Mouse (Mus musculus) neural tube, embryonic 12.5 days (tissue): ENCODE measurements around the gene Lhx9. TPM values are rescaled to one million over a fixed set of nuclear protein-coding genes. Genes with fewer than 3 reads are reported as not detected.
"Not testable (repeated sequence)": the region's sequence is repeated elsewhere in the genome, so short reads cannot be mapped to it uniquely, and the experiment has no call there.

Experiments
- ATAC-seq: fragments of 200-750 bp; cut with Nextera tagmentation; 2 replicates; pipeline ENCODE4 v1.8.0; 2017; ENCODE audit warnings: low read depth, mild to moderate bottlenecking, moderate TSS enrichment, moderate library complexity; ENCODE audit not compliant: low FRiP score
- H3K27ac ChIP-seq: fragments of 300-500 bp; sonication (generic); 2 replicates; pipeline ENCODE4 v1.5.1; 2016
- H3K27me3 ChIP-seq: fragments of 300-500 bp; sonication (generic); replicated peaks from 2 replicates; pipeline ENCODE4 v1.6.1; 2016; ENCODE audit warnings: mild to moderate bottlenecking
- H3K36me3 ChIP-seq: fragments of 300-500 bp; sonication (generic); 2 replicates; pipeline ENCODE4 v1.6.1; 2016; ENCODE audit warnings: mild to moderate bottlenecking
- H3K4me1 ChIP-seq: fragments of 300-500 bp; sonication (generic); 2 replicates; pipeline ENCODE4 v1.6.1; 2016
- H3K4me2 ChIP-seq: fragments of 300-500 bp; sonication (generic); replicated peaks from 2 replicates; pipeline ENCODE4 v1.6.1; 2016; ENCODE audit warnings: mild to moderate bottlenecking
- H3K4me3 ChIP-seq: fragments of 300-500 bp; sonication (generic); 2 replicates; pipeline ENCODE4 v1.5.1; 2016
- H3K9ac ChIP-seq: fragments of 300-500 bp; sonication (generic); 2 replicates; pipeline ENCODE4 v1.6.1; 2016; ENCODE audit warnings: mild to moderate bottlenecking
- H3K9me3 ChIP-seq: fragments of 300-500 bp; sonication (generic); 2 replicates; pipeline ENCODE4 v1.6.1; 2016; ENCODE audit warnings: mild to moderate bottlenecking
- WGBS: fragments of 180-500 bp; shearing (Covaris S2); methylation state at CpG from one replicate; pipeline ENCODE4 v1.1.7; 2016; 5-methylcytosine and 5-hydroxymethylcytosine counted together
- polyA plus RNA-seq: library from polyadenylated mRNA; unstranded; fragments of >200 nt; fragmentation: Nextera tagmentation; extraction: Ambion mirVana; gene quantifications from 2 replicates; pipeline ENCODE4 v1.2.1, GENCODE M21; 2016

Lhx9 gene
- 6.6 and 9.0 TPM in 2 replicates for polyA plus RNA-seq

GRCm38 (mm10) chr1:138848511-138849109 lies at the start of gene Lhx9:
Gene Lhx9 (minus strand): TSS chr1:138848577.
- no peaks in the 10 kb centered on the region for H3K36me3 ChIP-seq
- H3K27me3 ChIP-seq, result peaks cover 72% of the 10 kb centered on the region
- peak within 1 kb of the TSS; percentile 25; the same call in 1 of the 2 replicates for H3K4me3 ChIP-seq
- peak within 1 kb of the TSS; percentile 52 for H3K4me2 ChIP-seq
- H3K9ac ChIP-seq, result no peak within 1 kb of the TSS
- peak; percentile 46 for ATAC-seq
- no peaks in the 10 kb centered on the region for H3K9me3 ChIP-seq
- under 1% methylated on average over 33 of the region's 33 CpGs for WGBS
- peaks cover 23% of the 10 kb centered on the region for H3K4me1 ChIP-seq
- H3K27ac ChIP-seq, result no peak within 1 kb of the TSS

GRCm38 (mm10) chr1:138896088-138896487 lies 47.7 kb upstream of the Lhx9 start:
- H3K4me2 ChIP-seq, result no peak overlapping the region
- no peak overlapping the region for H3K9ac ChIP-seq
- no peaks in the 10 kb centered on the region for H3K27me3 ChIP-seq
- no peak overlapping the region for H3K27ac ChIP-seq
- ATAC-seq, result no peak
- no peak overlapping the region for H3K4me3 ChIP-seq
- 84% methylated on average over 3 of the region's 3 CpGs for WGBS
- no peaks in the 10 kb centered on the region for H3K4me1 ChIP-seq
- no peaks in the 10 kb centered on the region for H3K36me3 ChIP-seq
- H3K9me3 ChIP-seq, result no peaks in the 10 kb centered on the region

- WGBS, result 96% methylated on average over 14 of the region's 14 CpGs
- Histone ChIP-seq H3K9me3 (no peaks in the 10 kb centered on the region), H3K27me3 (no peaks in the 10 kb centered on the region), H3K4me1 (no peaks in the 10 kb centered on the region), H3K27ac (no peak overlapping the region), H3K36me3 (no peaks in the 10 kb centered on the region), H3K4me2 (no peak overlapping the region), H3K9ac (no peak overlapping the region), H3K4me3 (no peak overlapping the region)
- no peak for ATAC-seq
Observed at GRCm38 (mm10) chr1:138877470-138878254, 29.3 kb upstream of the Lhx9 start.

- Histone ChIP-seq H3K4me2 (no peak overlapping the region), H3K27me3 (no peaks in the 10 kb centered on the region), H3K9ac (no peak overlapping the region), H3K9me3 (no peaks in the 10 kb centered on the region), H3K4me3 (no peak overlapping the region), H3K4me1 (no peaks in the 10 kb centered on the region), H3K36me3 (no peaks in the 10 kb centered on the region), H3K27ac (no peak overlapping the region)
- ATAC-seq, result no peak
- WGBS, result 79% methylated on average over 16 of the region's 16 CpGs
Observed at GRCm38 (mm10) chr1:138876371-138877045, 28.1 kb upstream of the Lhx9 start.

- under 1% methylated on average over 56 of the region's 79 CpGs for WGBS
- not testable (repeated sequence) for H3K36me3 ChIP-seq, H3K9me3 ChIP-seq, H3K4me1 ChIP-seq, H3K27me3 ChIP-seq, H3K27ac ChIP-seq
- Histone ChIP-seq H3K4me3 (peak within 1 kb of the TSS; percentile 36), H3K9ac (0 out of 2 replicates have a peak within 1 kb of the TSS, but pooled peaks have one; percentile 33), H3K4me2 (peak within 1 kb of the TSS; percentile 40)
- ATAC-seq, result peak; percentile 100
Observed at GRCm38 (mm10) chr1:138856101-138856950, 7.9 kb upstream of the Lhx9 start, which contains the start of gene 2310009B15Rik. Gene 2310009B15Rik (minus strand): TSS chr1:138856852.

GRCm38 (mm10) chr1:138850823-138851222 lies 2.4 kb upstream of the Lhx9 start:
- Histone ChIP-seq H3K4me2 (no peak overlapping the region), H3K4me1 (peaks cover 15% of the 10 kb centered on the region), H3K27me3 (peaks cover 50% of the 10 kb centered on the region), H3K36me3 (no peaks in the 10 kb centered on the region), H3K4me3 (no peak overlapping the region), H3K9ac (no peak overlapping the region), H3K9me3 (no peaks in the 10 kb centered on the region), H3K27ac (no peak overlapping the region)
- no peak for ATAC-seq
- WGBS, result 77% methylated on average over 1 of the region's 1 CpGs

- H3K36me3 ChIP-seq, result no peaks in the 10 kb centered on the region
- peaks cover 15% of the 10 kb centered on the region for H3K4me1 ChIP-seq
- H3K27ac ChIP-seq, result no peak overlapping the region
- 13% methylated on average over 4 of the region's 4 CpGs for WGBS
- no peaks in the 10 kb centered on the region for H3K9me3 ChIP-seq
- H3K9ac ChIP-seq, result no peak overlapping the region
- peaks cover 57% of the 10 kb centered on the region for H3K27me3 ChIP-seq
- no peak overlapping the region for H3K4me3 ChIP-seq
- ATAC-seq, result no peak
- H3K4me2 ChIP-seq, result no peak overlapping the region
Observed at GRCm38 (mm10) chr1:138850161-138850539, 1.8 kb upstream of the Lhx9 start.

GRCm38 (mm10) chr1:138849531-138850160 lies 1.3 kb upstream of the Lhx9 start:
- WGBS, result 2% methylated on average over 8 of the region's 8 CpGs
- Histone ChIP-seq H3K4me2 (no peak overlapping the region), H3K36me3 (no peaks in the 10 kb centered on the region), H3K4me1 (peaks cover 15% of the 10 kb centered on the region), H3K27ac (no peak overlapping the region), H3K9ac (no peak overlapping the region), H3K4me3 (no peak overlapping the region), H3K9me3 (no peaks in the 10 kb centered on the region), H3K27me3 (peaks cover 62% of the 10 kb centered on the region)
- ATAC-seq, result no peak

- Histone ChIP-seq H3K4me3 (peak overlapping the region; percentile 25; the same call in 1 of the 2 replicates), H3K36me3 (no peaks in the 10 kb centered on the region), H3K4me1 (peaks cover 27% of the 10 kb centered on the region), H3K4me2 (peak overlapping the region; percentile 52), H3K9ac (no peak overlapping the region), H3K9me3 (no peaks in the 10 kb centered on the region), H3K27ac (no peak overlapping the region), H3K27me3 (peaks cover 78% of the 10 kb centered on the region)
- 1% methylated on average over 16 of the region's 16 CpGs for WGBS
- ATAC-seq, result peak; percentile 19
Observed at GRCm38 (mm10) chr1:138848026-138848425, 351 bp downstream of the Lhx9 start.

- Histone ChIP-seq H3K27ac (no peak overlapping the region), H3K36me3 (no peaks in the 10 kb centered on the region), H3K9ac (no peak overlapping the region), H3K4me1 (peaks cover 32% of the 10 kb centered on the region), H3K27me3 (peaks cover 86% of the 10 kb centered on the region), H3K4me3 (no peak overlapping the region), H3K9me3 (no peaks in the 10 kb centered on the region), H3K4me2 (peak overlapping the region; percentile 30)
- 1% methylated on average over 21 of the region's 21 CpGs for WGBS
- no peak for ATAC-seq
Observed at GRCm38 (mm10) chr1:138847146-138847545, 1.2 kb downstream of the Lhx9 start.

GRCm38 (mm10) chr1:138846581-138846980 lies 1.8 kb downstream of the Lhx9 start:
- H3K4me1 ChIP-seq, result peaks cover 37% of the 10 kb centered on the region

More at GRCm38 (mm10) chr1:138846581-138846980, 1.8 kb downstream of the Lhx9 start:
- Histone ChIP-seq H3K4me3 (peak overlapping the region; percentile 11; the same call in 1 of the 2 replicates), H3K4me2 (no peak overlapping the region), H3K9ac (no peak overlapping the region), H3K27me3 (peaks cover 89% of the 10 kb centered on the region), H3K36me3 (no peaks in the 10 kb centered on the region), H3K9me3 (no peaks in the 10 kb centered on the region), H3K27ac (no peak overlapping the region)
- no peak for ATAC-seq
- WGBS, result 4% methylated on average over 9 of the region's 9 CpGs
